Mouse (Mus musculus): Measurements from ENCODE around the gene Plekha7. TPM values are rescaled to one million over a fixed set of nuclear protein-coding genes. Genes with fewer than 3 reads are reported as not detected.

The Plekha7 gene
- polyA plus RNA-seq, 1 experiment from 2014 or later, result 20.8 TPM

- no peak overlapping the region for H3K27ac ChIP-seq
- no peaks in the 10 kb centered on the region for H3K9me3 ChIP-seq
- WGBS, result 94% methylated on average over 1 of the region's 1 CpGs
- peaks cover 38% of the 10 kb centered on the region for H3K4me1 ChIP-seq (replicated peaks)
- H3K27me3 ChIP-seq (ENCODE audit: insufficient read depth, poor library complexity, severe bottlenecking), result no peaks in the 10 kb centered on the region
- H3K4me3 ChIP-seq, result no peak overlapping the region
- no peak for DNase-seq (ENCODE audit: low spot score)
- peaks cover 12% of the 10 kb centered on the region for H3K36me3 ChIP-seq
These were observed 125.7 kb downstream of the Plekha7 start for GRCm38 (mm10) chr7:116182451-116182850.

DNA sequence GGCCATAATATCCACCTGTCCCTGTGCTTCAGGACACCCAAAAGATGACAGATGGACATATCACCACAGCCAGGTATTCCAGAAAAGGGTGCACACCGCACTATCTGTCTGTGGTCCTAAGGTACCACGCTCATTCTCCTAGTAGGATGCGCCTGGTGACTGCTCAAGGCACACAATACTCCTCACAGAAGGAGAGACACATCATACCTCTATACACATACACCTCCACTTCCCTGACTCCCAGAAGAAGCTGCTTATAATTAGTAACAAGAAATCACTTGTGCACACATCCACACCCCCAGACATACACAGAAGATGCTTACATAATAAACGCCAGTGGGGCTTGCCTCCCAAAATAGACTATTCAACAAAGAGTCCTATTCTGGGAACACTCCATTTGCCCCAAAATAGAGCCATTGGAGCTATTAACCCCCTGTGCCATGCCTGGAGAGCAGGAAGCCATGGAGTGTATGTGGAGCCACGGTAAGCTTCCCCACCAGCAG is 126.7 kb downstream of the Plekha7 start:
- Histone ChIP-seq H3K4me1 (replicated peaks) (peaks cover 31% of the 10 kb centered on the region), H3K36me3 (peaks cover 13% of the 10 kb centered on the region), H3K27ac (no peak overlapping the region), H3K9me3 (no peaks in the 10 kb centered on the region), H3K4me3 (no peak overlapping the region), H3K27me3 (ENCODE audit: insufficient read depth, poor library complexity, severe bottlenecking) (no peaks in the 10 kb centered on the region)
- no peak for DNase-seq (ENCODE audit: low spot score)
- 96% methylated on average over 5 of the region's 5 CpGs for WGBS

- Histone ChIP-seq H3K4me3 (no peak overlapping the region), H3K4me1 (replicated peaks) (peaks cover 5% of the 10 kb centered on the region), H3K9me3 (no peaks in the 10 kb centered on the region), H3K36me3 (peaks cover 24% of the 10 kb centered on the region), H3K27me3 (ENCODE audit: insufficient read depth, poor library complexity, severe bottlenecking) (no peaks in the 10 kb centered on the region), H3K27ac (no peak overlapping the region)
- DNase-seq (ENCODE audit: low spot score), result no peak
- 88% methylated on average over 3 of the region's 3 CpGs for WGBS
These were observed 129.3 kb downstream of the Plekha7 start for GRCm38 (mm10) chr7:116178916-116179315.

DNA sequence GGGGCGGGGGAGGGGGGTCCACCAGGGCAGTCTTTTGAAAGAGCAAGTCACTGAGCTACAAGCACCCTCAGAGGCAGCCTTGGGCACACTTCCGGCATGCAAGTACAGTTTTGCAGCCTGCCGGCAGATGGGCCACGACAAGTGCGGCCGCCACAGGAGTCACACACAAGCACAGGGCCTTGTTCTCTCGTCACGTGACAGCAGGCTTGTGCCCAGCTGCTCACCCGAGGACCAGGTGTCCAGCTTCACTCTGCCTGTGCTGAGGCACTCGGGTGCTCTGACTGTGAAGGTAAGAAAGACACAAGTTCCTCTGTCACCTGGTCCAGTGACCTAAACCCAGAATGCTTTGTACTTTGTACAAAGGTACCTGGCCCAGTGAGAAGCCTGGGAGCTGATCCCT is 135.4 kb downstream of the Plekha7 start:
- Histone ChIP-seq H3K9me3 (no peaks in the 10 kb centered on the region), H3K4me3 (no peak overlapping the region), H3K27ac (peak overlapping the region; percentile 64), H3K4me1 (replicated peaks) (peaks cover 16% of the 10 kb centered on the region), H3K27me3 (ENCODE audit: insufficient read depth, poor library complexity, severe bottlenecking) (no peaks in the 10 kb centered on the region), H3K36me3 (peaks cover 43% of the 10 kb centered on the region)
- WGBS, result 79% methylated on average over 10 of the region's 10 CpGs
- peak; percentile 25 for DNase-seq (ENCODE audit: low spot score)

DNA sequence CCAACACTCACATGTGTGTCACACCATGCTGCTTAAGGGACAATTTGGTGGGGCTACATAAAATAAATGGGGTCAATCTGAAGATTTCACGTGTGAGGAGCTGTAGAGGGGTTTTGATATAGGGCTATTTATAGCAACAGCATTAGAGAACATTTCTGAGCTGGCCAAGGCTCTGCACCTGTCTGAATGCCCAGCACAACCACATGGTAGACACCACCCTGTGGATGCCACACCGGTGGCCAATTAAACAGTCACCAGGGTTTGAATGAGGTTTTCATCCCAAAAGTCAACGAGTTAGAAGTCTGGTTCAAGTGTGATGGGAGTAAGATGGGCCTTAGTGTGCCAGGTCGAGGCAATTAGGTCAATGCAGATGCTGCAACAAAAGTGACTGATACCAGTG is 138.8 kb downstream of the Plekha7 start:
- DNase-seq (ENCODE audit: low spot score), result no peak
- H3K4me3 ChIP-seq, result no peak overlapping the region
- peaks cover 16% of the 10 kb centered on the region for H3K4me1 ChIP-seq (replicated peaks)
- H3K27ac ChIP-seq, result no peak overlapping the region
- H3K27me3 ChIP-seq (ENCODE audit: insufficient read depth, poor library complexity, severe bottlenecking), result no peaks in the 10 kb centered on the region
- H3K9me3 ChIP-seq, result no peaks in the 10 kb centered on the region
- peaks cover 46% of the 10 kb centered on the region for H3K36me3 ChIP-seq
- WGBS, result 87% methylated on average over 4 of the region's 4 CpGs

GRCm38 (mm10) chr7:116168224-116168623 is 140.0 kb downstream of the Plekha7 start:
- Histone ChIP-seq H3K9me3 (no peaks in the 10 kb centered on the region), H3K27ac (no peak overlapping the region), H3K27me3 (ENCODE audit: insufficient read depth, poor library complexity, severe bottlenecking) (no peaks in the 10 kb centered on the region), H3K4me3 (no peak overlapping the region), H3K4me1 (replicated peaks) (peaks cover 11% of the 10 kb centered on the region), H3K36me3 (peaks cover 58% of the 10 kb centered on the region)
- no peak for DNase-seq (ENCODE audit: low spot score)
- 89% methylated on average over 7 of the region's 7 CpGs for WGBS

- no peak for DNase-seq (ENCODE audit: low spot score)
- H3K4me1 ChIP-seq (replicated peaks), result no peaks in the 10 kb centered on the region; the same call in 1 of the 2 replicates
- H3K4me3 ChIP-seq, result no peak overlapping the region
- 90% methylated on average over 12 of the region's 12 CpGs for WGBS
- H3K36me3 ChIP-seq, result peaks cover 46% of the 10 kb centered on the region
- no peak overlapping the region for H3K27ac ChIP-seq
- H3K27me3 ChIP-seq (ENCODE audit: insufficient read depth, poor library complexity, severe bottlenecking), result no peaks in the 10 kb centered on the region
- H3K9me3 ChIP-seq, result no peaks in the 10 kb centered on the region
These were observed 143.9 kb downstream of the Plekha7 start for GRCm38 (mm10) chr7:116164232-116164631.

DNA sequence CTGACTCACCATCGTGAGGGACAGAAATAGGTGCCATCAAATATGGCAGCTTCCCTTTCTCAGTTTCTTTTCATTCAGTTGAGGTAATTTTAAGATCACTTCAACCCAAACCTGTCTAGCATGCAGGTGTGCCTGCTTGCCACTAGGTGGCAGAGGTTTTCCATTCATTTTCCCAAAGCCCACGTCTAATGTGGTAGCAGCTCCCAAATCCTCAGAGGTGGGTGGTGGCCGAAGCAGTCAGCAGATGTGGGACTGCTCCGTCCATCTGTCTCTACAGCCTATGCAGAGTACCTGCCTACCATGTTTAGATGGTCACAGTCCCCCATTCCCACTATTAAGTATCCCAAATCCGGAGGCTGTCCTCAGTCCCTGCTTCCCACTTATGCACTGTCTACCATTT is 146.6 kb downstream of the Plekha7 start:
- 30% methylated on average over 5 of the region's 5 CpGs for WGBS
- Histone ChIP-seq H3K27ac (no peak overlapping the region), H3K4me3 (no peak overlapping the region), H3K36me3 (peaks cover 61% of the 10 kb centered on the region), H3K9me3 (no peaks in the 10 kb centered on the region), H3K4me1 (replicated peaks) (peaks cover 4% of the 10 kb centered on the region; the same call in 1 of the 2 replicates), H3K27me3 (ENCODE audit: insufficient read depth, poor library complexity, severe bottlenecking) (no peaks in the 10 kb centered on the region)
- DNase-seq (ENCODE audit: low spot score), result peak; percentile 51

DNA sequence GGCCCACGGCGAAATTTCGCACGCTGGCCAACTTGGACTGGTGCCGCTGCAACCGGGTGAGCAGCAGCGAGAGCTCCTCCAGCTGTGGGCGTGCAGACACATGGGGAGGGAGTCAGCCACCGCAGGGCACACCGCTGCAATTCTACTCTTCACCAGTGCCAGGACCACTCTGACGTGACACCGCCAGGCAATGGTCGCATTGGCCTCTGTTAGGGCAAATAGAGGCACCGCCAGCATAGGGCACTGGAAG is 151.4 kb downstream of the Plekha7 start:
- H3K27me3 ChIP-seq (ENCODE audit: insufficient read depth, poor library complexity, severe bottlenecking), result no peaks in the 10 kb centered on the region
- DNase-seq (ENCODE audit: low spot score), result no peak
- no peaks in the 10 kb centered on the region for H3K9me3 ChIP-seq
- no peak overlapping the region for H3K27ac ChIP-seq
- H3K36me3 ChIP-seq, result peaks cover 68% of the 10 kb centered on the region
- peaks cover 7% of the 10 kb centered on the region; the same call in 1 of the 2 replicates for H3K4me1 ChIP-seq (replicated peaks)
- H3K4me3 ChIP-seq, result no peak overlapping the region
- WGBS, result 76% methylated on average over 14 of the region's 14 CpGs

GRCm38 (mm10) chr7:116156072-116156893 is 151.9 kb downstream of the Plekha7 start:
- H3K27ac ChIP-seq, result no peak overlapping the region
- no peaks in the 10 kb centered on the region for H3K9me3 ChIP-seq
- no peaks in the 10 kb centered on the region for H3K27me3 ChIP-seq (ENCODE audit: insufficient read depth, poor library complexity, severe bottlenecking)
- H3K36me3 ChIP-seq, result peaks cover 70% of the 10 kb centered on the region
- H3K4me3 ChIP-seq, result no peak overlapping the region
- peaks cover 7% of the 10 kb centered on the region; the same call in 1 of the 2 replicates for H3K4me1 ChIP-seq (replicated peaks)
- WGBS, result 65% methylated on average over 17 of the region's 17 CpGs
- no peak for DNase-seq (ENCODE audit: low spot score)

GRCm38 (mm10) chr7:116153781-116154368 is 154.3 kb downstream of the Plekha7 start:
- no peak overlapping the region for H3K27ac ChIP-seq
- peaks cover 73% of the 10 kb centered on the region for H3K36me3 ChIP-seq
- DNase-seq (ENCODE audit: low spot score), result no peak
- H3K4me1 ChIP-seq (replicated peaks), result peaks cover 7% of the 10 kb centered on the region
- 79% methylated on average over 2 of the region's 2 CpGs for WGBS
- H3K9me3 ChIP-seq, result no peaks in the 10 kb centered on the region
- H3K4me3 ChIP-seq, result no peak overlapping the region
- no peaks in the 10 kb centered on the region for H3K27me3 ChIP-seq (ENCODE audit: insufficient read depth, poor library complexity, severe bottlenecking)

DNA sequence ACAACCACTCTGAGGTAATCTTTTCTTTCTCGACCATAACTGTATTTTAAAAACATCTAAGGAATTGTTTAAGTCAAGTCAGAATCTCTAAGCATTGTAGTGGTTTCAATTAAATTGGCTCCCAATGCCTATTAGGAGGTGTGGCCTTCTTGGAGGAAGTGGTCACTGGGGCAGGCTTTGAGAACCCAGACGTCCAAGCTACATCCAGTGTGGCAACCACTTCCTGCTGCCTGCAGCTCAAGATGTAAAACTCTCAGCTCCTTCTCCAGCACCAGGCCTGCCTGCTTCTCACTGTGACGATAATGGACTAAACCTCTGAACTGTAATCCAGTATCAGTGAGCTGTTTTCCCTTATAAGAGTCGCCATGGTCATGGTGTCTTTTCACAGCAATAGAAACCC is 158.6 kb downstream of the Plekha7 start:
- no peak for DNase-seq (ENCODE audit: low spot score)
- H3K27ac ChIP-seq, result no peak overlapping the region
- no peaks in the 10 kb centered on the region for H3K27me3 ChIP-seq (ENCODE audit: insufficient read depth, poor library complexity, severe bottlenecking)
- 76% methylated on average over 4 of the region's 4 CpGs for WGBS
- no peaks in the 10 kb centered on the region for H3K9me3 ChIP-seq
- H3K4me1 ChIP-seq (replicated peaks), result peaks cover 6% of the 10 kb centered on the region
- no peak overlapping the region for H3K4me3 ChIP-seq
- H3K36me3 ChIP-seq, result peaks cover 54% of the 10 kb centered on the region

- H3K4me1 ChIP-seq (replicated peaks), result peaks cover 6% of the 10 kb centered on the region
- H3K9me3 ChIP-seq, result no peaks in the 10 kb centered on the region
- 97% methylated on average over 2 of the region's 2 CpGs for WGBS
- H3K36me3 ChIP-seq, result peaks cover 52% of the 10 kb centered on the region
- H3K4me3 ChIP-seq, result no peak overlapping the region
- H3K27me3 ChIP-seq (ENCODE audit: insufficient read depth, poor library complexity, severe bottlenecking), result no peaks in the 10 kb centered on the region
- no peak overlapping the region for H3K27ac ChIP-seq
- no peak for DNase-seq (ENCODE audit: low spot score)
These were observed 161.1 kb downstream of the Plekha7 start for GRCm38 (mm10) chr7:116147114-116147513.

All from hindbrain, embryonic 10.5 days (tissue).